Mouse (Mus musculus): ENCODE results near the gene Hpgd. TPM values are rescaled to one million over a fixed set of nuclear protein-coding genes. Genes with fewer than 3 reads are reported as not detected.
A peak's percentile ranks its signal among the peaks of the same experiment; 100 is the strongest.
"Not testable (repeated sequence)": the region's sequence is repeated elsewhere in the genome, so short reads cannot be mapped to it uniquely, and the experiment has no call there.

The Hpgd gene
- 1 to 10 TPM; 2.9 to 3.6 TPM for total RNA-seq (2021)
- long read RNA-seq, experiment 1, partial matches to known transcripts = 0 of 3 reads
- long read RNA-seq, experiment 1, other reads (novel, unspliced or antisense) = 0 of 3 reads
- long read RNA-seq, experiment 2, partial matches to known transcripts = 0 of 2 reads
- long read RNA-seq, experiment 2, other reads (novel, unspliced or antisense) = 0 of 2 reads

- peak; percentile 7 to 21 for DNase-seq (ENCODE audit: low spot score in 2 of 2)
- intact Hi-C loops (cut with DNase I) = no loop called here
Measured at GRCm38 (mm10) chr8:56294373-56294877, at the start of gene Hpgd. Hpgd (plus strand) TSS chr8:56294585.

- intact Hi-C loops (cut with DNase I); DNase-seq (ENCODE audit: low spot score in 2 of 2): not testable (repeated sequence)
Measured at GRCm38 (mm10) chr8:56251728-56252127, 42.7 kb upstream of the Hpgd start.

GRCm38 (mm10) chr8:56252314-56252713, 42.1 kb upstream of the Hpgd start:
- no peak for DNase-seq (ENCODE audit: low spot score in 2 of 2)
- intact Hi-C loops (cut with DNase I) = no loop called here

GRCm38 (mm10) chr8:56261190-56261589, 33.2 kb upstream of the Hpgd start:
- intact Hi-C loops (cut with DNase I) = no loop called here
- no peak for DNase-seq (ENCODE audit: low spot score in 2 of 2)

- intact Hi-C loops (cut with DNase I) = no loop called here
Measured at GRCm38 (mm10) chr8:56269687-56270663, 24.4 kb upstream of the Hpgd start.

GRCm38 (mm10) chr8:56272934-56273333, 21.5 kb upstream of the Hpgd start:
- DNase-seq (ENCODE audit: low spot score in 2 of 2) = no peak
- intact Hi-C loops (cut with DNase I) = no loop called here

More at GRCm38 (mm10) chr8:56269687-56270663, 24.4 kb upstream of the Hpgd start:
- no peak for DNase-seq (ENCODE audit: low spot score in 2 of 2)

- intact Hi-C loops (cut with DNase I) = no loop called here
- no peak for DNase-seq (ENCODE audit: low spot score in 2 of 2)
Measured at GRCm38 (mm10) chr8:56275316-56275715, 19.1 kb upstream of the Hpgd start.

- intact Hi-C loops (cut with DNase I) = no loop called here
- no peak for DNase-seq (ENCODE audit: low spot score in 2 of 2)
Measured at GRCm38 (mm10) chr8:56277810-56278528, 16.4 kb upstream of the Hpgd start.

GRCm38 (mm10) chr8:56278545-56279063, 15.8 kb upstream of the Hpgd start:
- intact Hi-C loops (cut with DNase I) = no loop called here
- DNase-seq (ENCODE audit: low spot score in 2 of 2) = no peak

GRCm38 (mm10) chr8:56283936-56284335, 10.4 kb upstream of the Hpgd start:
- DNase-seq (ENCODE audit: low spot score in 2 of 2) = no peak
- intact Hi-C loops (cut with DNase I) = no loop called here

GRCm38 (mm10) chr8:56284957-56285356, 9.4 kb upstream of the Hpgd start:
- intact Hi-C loops (cut with DNase I) = no loop called here
- DNase-seq (ENCODE audit: low spot score in 2 of 2) = no peak

GRCm38 (mm10) chr8:56286717-56287116, 7.7 kb upstream of the Hpgd start:
- intact Hi-C loops (cut with DNase I) = no loop called here
- DNase-seq (ENCODE audit: low spot score in 2 of 2) = no peak

- DNase-seq (ENCODE audit: low spot score in 2 of 2) = no peak
- intact Hi-C loops (cut with DNase I) = no loop called here
Measured at GRCm38 (mm10) chr8:56287370-56288072, 6.9 kb upstream of the Hpgd start.

GRCm38 (mm10) chr8:56292318-56292717, 2.1 kb upstream of the Hpgd start:
- intact Hi-C loops (cut with DNase I) = no loop called here
- no peak for DNase-seq (ENCODE audit: low spot score in 2 of 2)

GRCm38 (mm10) chr8:56293480-56293879, 905 bp upstream of the Hpgd start:
- intact Hi-C loops (cut with DNase I) = no loop called here
- peak; percentile 4 to 9 for DNase-seq (ENCODE audit: low spot score in 2 of 2)

GRCm38 (mm10) chr8:56294886-56295555, 636 bp downstream of the Hpgd start:
- no peak for DNase-seq (ENCODE audit: low spot score in 2 of 2)
- intact Hi-C loops (cut with DNase I) = no loop called here

- DNase-seq (ENCODE audit: low spot score in 2 of 2) = no peak
- intact Hi-C loops (cut with DNase I) = no loop called here
Measured at GRCm38 (mm10) chr8:56299421-56299820, 5.0 kb downstream of the Hpgd start.

- intact Hi-C loops (cut with DNase I) = not testable (repeated sequence)
Measured at GRCm38 (mm10) chr8:56301303-56301702, 6.9 kb downstream of the Hpgd start.

More at GRCm38 (mm10) chr8:56301303-56301702, 6.9 kb downstream of the Hpgd start:
- DNase-seq (ENCODE audit: low spot score in 2 of 2) = not testable (repeated sequence)

Data from left cerebral cortex, postnatal 14 days (tissue).